Mouse (Mus musculus) CH12.LX (cell line): ENCODE results near the gene Cacnb2.

ENCODE experiments used
- CTCF ChIP-seq, 2 experiments: IDR thresholded peaks in 1 of 2; conservative IDR thresholded peaks in 1 of 2; 2 replicates each; pipeline ENCODE4 v1.5.1; 2011 to 2012; ENCODE audit warnings: low read depth in 2 of 2, low read length in 2 of 2, improper control_type of control experiment in 1 of 2, inconsistent platforms in 1 of 2, mild to moderate bottlenecking in 1 of 2, moderate library complexity in 1 of 2
- NELFE ChIP-seq: IDR thresholded peaks from 2 replicates; pipeline ENCODE4 v1.6.1; 2011; ENCODE audit warnings: low read depth, low read length, improper control_type of control experiment
- PAX5 ChIP-seq: IDR thresholded peaks from 2 replicates; pipeline ENCODE4 v1.6.1; 2012; ENCODE audit warnings: low read length, inconsistent platforms, mixed read lengths
- TCF12 ChIP-seq: IDR thresholded peaks from 2 replicates; pipeline ENCODE4 v1.6.1; 2014; ENCODE audit warnings: low read depth, mild to moderate bottlenecking, inconsistent platforms, low read length, improper control_type of control experiment
- ZKSCAN1 ChIP-seq: IDR thresholded peaks from 2 replicates; pipeline ENCODE4 v1.6.1; 2012; ENCODE audit warnings: low read depth, inconsistent platforms, low read length, improper control_type of control experiment, borderline replicate concordance

DNA sequence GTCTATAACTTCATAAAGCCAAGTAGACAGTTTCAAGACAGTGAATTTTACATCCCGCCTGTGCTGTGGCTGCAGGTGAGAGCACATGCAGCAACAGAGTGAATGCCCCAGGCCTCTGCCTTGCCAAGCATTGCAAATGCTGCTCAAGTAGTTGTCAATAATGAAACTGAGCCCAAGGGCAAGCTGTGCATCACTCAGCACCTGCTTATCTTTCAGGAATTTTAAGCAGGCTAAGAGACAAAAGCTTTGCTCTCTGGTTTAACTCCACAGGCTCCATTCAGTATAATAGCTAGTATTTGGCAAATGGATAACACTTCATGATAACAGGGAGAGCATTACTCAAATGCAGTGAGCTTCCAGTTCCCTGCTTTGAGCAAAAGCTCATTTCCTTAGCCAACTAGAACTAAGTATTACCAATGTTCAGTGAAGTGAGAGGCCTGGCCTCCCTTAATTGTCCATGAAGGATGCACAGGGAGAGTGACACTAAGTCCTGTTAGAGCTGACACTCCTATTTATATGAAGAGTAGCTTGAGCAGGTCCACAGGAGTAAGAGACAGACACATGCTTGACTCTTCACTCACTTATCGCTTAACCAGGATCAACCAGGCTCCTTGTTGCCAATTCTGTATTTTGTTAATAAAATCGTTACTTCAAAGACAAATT is 314.8 kb downstream of the Cacnb2 start:
- TF ChIP-seq PAX5 (no peak), CTCF (conservative IDR thresholded peaks at IDR 0.05 in 1 of 2, IDR thresholded peaks at IDR 0.05 in 1 of 2; ENCODE audit: low read depth in 2 of 2, low read length in 2 of 2) (no peak), ZKSCAN1 (no peak), TCF12 (no peak), NELFE (no peak)
